Mouse (Mus musculus) T-helper 2 cell (primary cell): ENCODE measurements around the gene Smc6.

Experiments used
- in situ Hi-C: fragments of 300-600 bp; cut with MboI, MseI; formaldehyde crosslinking; loops from one replicate; pipeline ENCODE4 v1.15.1; 2025; ENCODE audit warnings: high pct_unique_total_duplicates

Gene Smc6

GRCm38 (mm10) chr12:11281584-11281983 is 15.9 kb downstream of the Smc6 start:
- in situ Hi-C loops = no loop called here

DNA sequence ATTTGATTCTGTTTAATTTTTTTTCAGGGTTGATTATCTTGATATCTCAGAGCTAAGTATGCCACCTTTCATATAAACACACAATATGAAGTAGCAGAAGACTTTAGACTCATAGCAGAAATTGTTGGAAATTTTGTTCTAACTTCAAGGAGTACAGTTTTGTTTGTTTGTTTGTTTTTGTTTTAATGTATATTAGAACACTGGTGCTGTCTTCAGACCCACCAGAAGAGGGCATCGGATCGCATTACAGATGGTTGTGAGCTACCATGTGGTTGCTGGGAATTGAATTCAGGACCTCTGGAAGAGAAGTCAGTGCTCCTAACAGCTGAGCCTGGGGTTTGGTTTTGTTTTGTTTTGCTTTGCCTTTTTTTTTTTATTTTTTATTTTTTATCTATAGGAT is 20.7 kb downstream of the Smc6 start:
- in situ Hi-C loops = loop anchor here (5.0 kb wide), 1 partner anchor 89 kb away; no protein-coding TSS in a partner anchor

GRCm38 (mm10) chr12:11300858-11301257 is 35.2 kb downstream of the Smc6 start:
- in situ Hi-C loops = no loop called here

GRCm38 (mm10) chr12:11306753-11307645 is 41.3 kb downstream of the Smc6 start:
- in situ Hi-C loops = no loop called here

DNA sequence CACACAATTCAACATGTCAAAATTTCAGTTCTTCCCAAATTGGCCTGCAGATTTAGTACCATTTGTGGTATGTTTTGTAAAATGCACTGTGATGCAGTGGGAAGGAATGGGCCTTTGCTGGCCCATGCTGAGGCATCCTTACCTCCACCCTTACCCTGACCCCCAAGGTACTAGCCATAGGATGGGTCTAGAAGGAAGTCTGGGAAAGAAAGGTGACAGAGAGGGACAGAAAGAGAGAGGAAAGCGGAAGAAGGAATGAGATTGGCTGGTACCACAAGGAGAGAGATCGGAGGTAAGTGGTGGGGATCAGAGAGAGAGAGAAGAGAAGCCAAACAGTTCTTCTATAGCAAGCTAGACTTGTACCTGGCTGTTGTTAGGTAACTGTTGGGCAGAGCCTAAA is 45.4 kb downstream of the Smc6 start:
- in situ Hi-C loops = no loop called here

DNA sequence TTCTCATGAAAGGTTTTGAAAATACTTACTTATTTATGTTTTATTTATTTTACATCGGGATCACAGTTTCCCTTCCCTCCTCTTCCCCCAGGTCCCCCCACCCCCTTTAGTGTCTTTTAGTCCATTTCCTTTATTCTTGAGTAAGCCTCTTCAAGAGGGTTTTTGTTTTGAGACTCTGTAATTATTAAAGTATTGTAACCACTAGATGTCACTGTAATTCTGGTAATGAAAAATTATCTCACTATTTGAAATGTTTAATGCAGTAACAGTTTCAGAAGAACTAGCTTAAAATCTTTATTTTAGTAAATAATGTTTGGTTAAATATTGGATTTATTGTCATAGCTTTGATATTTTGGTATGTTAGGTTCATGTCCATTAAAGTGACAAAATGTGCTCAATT is 48.2 kb downstream of the Smc6 start:
- in situ Hi-C loops = no loop called here

- in situ Hi-C loops = no loop called here
Measured at GRCm38 (mm10) chr12:11317671-11318070, 52.0 kb downstream of the Smc6 start.

- in situ Hi-C loops = no loop called here
Measured at GRCm38 (mm10) chr12:11324480-11324879, 58.8 kb downstream of the Smc6 start.

GRCm38 (mm10) chr12:11326483-11326882 is 60.8 kb downstream of the Smc6 start:
- in situ Hi-C loops = no loop called here

DNA sequence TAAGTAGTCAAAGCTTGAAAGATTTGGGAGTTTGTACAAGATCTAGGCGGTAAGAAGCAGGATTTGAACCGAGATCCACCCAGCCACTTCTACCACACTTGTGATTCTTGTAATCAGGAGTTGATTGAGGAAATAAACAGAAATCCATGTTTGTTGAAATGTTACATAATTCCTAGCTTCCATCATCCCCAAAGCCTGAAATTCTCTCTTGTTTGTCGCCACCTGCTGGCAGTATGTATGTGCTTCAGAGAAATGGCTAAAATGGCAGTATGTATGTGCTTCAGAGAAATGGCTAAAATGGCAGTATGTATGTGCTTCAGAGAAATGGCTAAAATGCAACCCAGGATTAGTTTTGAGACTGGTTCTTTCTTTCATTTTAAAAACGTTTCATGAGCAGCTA is 71.2 kb downstream of the Smc6 start:
- in situ Hi-C loops = no loop called here

DNA sequence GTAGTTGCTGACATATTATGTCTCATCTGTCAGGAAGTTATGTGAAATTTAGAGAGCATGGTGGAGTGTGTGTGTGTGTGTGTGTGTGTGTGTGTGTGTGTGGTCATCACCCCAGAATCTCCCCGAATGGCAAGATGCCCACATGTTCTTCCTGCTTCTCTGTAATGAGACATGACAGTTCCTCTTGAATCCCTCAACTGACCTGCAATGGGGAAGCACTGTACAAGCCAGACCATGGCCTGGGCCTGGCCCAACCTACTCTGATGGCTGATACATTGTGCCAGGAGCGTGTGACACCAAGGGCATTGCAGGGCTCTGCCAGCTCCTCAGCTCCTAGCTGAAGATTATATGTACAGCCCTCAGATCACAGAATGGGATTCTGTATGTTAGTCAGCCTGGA is 72.6 kb downstream of the Smc6 start:
- in situ Hi-C loops = no loop called here

- in situ Hi-C loops = no loop called here
Measured at GRCm38 (mm10) chr12:11342020-11342600, 76.4 kb downstream of the Smc6 start.

DNA sequence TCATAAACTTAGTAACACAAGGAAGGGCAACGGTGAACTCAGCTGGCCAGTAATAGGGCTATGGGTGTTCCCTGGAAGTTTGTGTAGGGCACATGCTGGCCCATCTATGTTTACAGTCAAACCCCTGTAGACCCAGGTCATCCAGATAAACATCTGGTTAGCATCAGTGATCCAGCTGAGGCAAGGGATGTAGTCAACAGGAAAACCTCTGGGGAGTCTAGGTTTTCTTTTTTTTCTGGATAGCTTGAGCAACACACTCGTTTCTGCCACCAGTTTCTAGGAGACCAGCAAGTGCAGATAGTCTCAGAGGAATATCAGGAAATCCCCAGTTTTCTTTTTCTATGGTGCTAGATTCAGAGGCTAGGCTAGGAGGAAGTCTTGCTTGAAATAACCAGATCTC is 80.3 kb downstream of the Smc6 start:
- in situ Hi-C loops = no loop called here

GRCm38 (mm10) chr12:11348423-11348822 is 82.7 kb downstream of the Smc6 start:
- in situ Hi-C loops = no loop called here

- in situ Hi-C loops = loop anchor here (5.0 kb wide), 1 partner anchor 797 kb away; no protein-coding TSS in a partner anchor
Measured at GRCm38 (mm10) chr12:11349870-11350269, 84.2 kb downstream of the Smc6 start.

DNA sequence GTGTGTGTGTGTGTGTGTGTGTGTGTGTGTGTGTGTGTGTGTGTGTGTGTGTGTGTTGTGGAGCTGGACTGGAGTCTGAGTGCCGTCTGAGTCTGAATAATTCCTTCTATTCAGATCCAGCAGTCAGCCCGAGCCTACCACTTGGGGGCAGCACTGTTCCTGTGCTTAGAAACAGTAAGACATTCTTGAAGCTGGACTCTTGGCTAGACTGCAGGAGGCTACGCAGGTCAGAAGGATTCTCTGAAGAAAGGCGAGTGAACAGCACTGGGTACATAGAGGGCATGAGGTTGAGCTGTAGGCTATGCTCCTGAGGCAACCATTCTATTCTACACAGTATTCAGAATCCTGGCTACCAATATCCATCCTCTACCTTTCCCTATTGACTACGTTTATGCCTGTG is 85.2 kb downstream of the Smc6 start:
- in situ Hi-C loops = loop anchor here (5.0 kb wide), 1 partner anchor 796 kb away; no protein-coding TSS in a partner anchor

GRCm38 (mm10) chr12:11362435-11362834 is 96.7 kb downstream of the Smc6 start:
- in situ Hi-C loops = no loop called here

DNA sequence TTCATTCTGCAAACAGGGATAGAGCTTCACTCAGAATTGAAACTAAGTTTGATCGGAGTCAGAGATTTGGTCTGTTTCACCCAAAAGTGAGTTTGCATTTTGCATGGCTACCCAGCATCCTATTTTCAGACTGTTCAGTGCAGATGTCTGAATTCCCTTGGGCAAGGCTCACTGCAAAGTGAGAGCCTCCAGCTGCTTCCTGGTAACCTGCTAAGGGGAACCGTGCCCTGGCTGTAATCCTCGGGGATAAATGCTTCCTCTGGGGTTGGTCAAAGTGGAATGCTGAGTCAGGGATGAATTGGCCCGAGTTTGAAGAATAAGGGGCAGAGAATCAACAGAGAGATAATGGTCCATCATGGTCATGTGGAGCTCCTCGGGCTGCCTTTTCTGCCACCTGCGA is 99.2 kb downstream of the Smc6 start:
- in situ Hi-C loops = no loop called here

- in situ Hi-C loops = no loop called here
Measured at GRCm38 (mm10) chr12:11367099-11367765, 101.5 kb downstream of the Smc6 start.
